In genomic region chr14:60655941-60656700, GRCm38 (mm10) we compare ENCODE assay signal across 8 mouse cellular contexts. TPM values are rescaled to one million over a fixed set of nuclear protein-coding genes. Genes with fewer than 3 reads are reported as not detected.
DNase-seq lines count a peak whose midpoint lies in the region; ATAC-seq and TF ChIP-seq lines count a peak whose summit lies in the region.

No protein-coding gene starts in this region.

- no peak overlapping the region for H3K4me2 ChIP-seq in forebrain, embryonic 13.5 days
- H3K4me2 ChIP-seq in embryonic facial prominence, embryonic 14.5 days (ENCODE audit: low read depth, low read length) = no peak overlapping the region
- H3K4me2 ChIP-seq in stomach, embryonic 15.5 days = no peak overlapping the region

- peak; percentile 70; the same call in 1 of the 2 replicates for ATAC-seq in forebrain, embryonic 13.5 days
- 0 out of 2 replicates have a peak, but pooled peaks have one; percentile 30 for ATAC-seq in embryonic facial prominence, embryonic 14.5 days (ENCODE audit: low read depth)
- peak; percentile 24; the same call in 1 of the 2 replicates for ATAC-seq in stomach, embryonic 15.5 days (ENCODE audit: insufficient read depth, low FRiP score, low read depth)

- H3K4me1 ChIP-seq in forebrain, embryonic 13.5 days = peaks cover 41% of the 10 kb centered on the region
- peaks cover 35% of the 10 kb centered on the region for H3K4me1 ChIP-seq in forebrain, embryonic 10.5 days
- peaks cover 17% of the 10 kb centered on the region; the same call in 1 of the 2 replicates for H3K4me1 ChIP-seq in embryonic facial prominence, embryonic 14.5 days (ENCODE audit: control insufficient read depth, insufficient read depth, low read length)
- H3K4me1 ChIP-seq in lung, adult 2 months (ENCODE audit: control insufficient read depth, insufficient read depth, low read length) = no peaks in the 10 kb centered on the region
- peaks cover 14% of the 10 kb centered on the region; the same call in 1 of the 2 replicates for H3K4me1 ChIP-seq in stomach, embryonic 15.5 days

- intact Hi-C loops in heart, postnatal 10 days (cut with DNase I) = no loop called here

- no peaks in the 10 kb centered on the region for H3K9me3 ChIP-seq in forebrain, embryonic 13.5 days (replicated peaks)
- no peaks in the 10 kb centered on the region; the same call in 1 of the 2 replicates for H3K9me3 ChIP-seq in forebrain, embryonic 10.5 days
- no peaks in the 10 kb centered on the region for H3K9me3 ChIP-seq in embryonic facial prominence, embryonic 14.5 days (ENCODE audit: control insufficient read depth, low read length)
- H3K9me3 ChIP-seq in stomach, embryonic 15.5 days = no peaks in the 10 kb centered on the region

- no peak overlapping the region for H3K9ac ChIP-seq in forebrain, embryonic 13.5 days
- no peak overlapping the region for H3K9ac ChIP-seq in embryonic facial prominence, embryonic 14.5 days (ENCODE audit: low read depth, low read length)
- no peak overlapping the region for H3K9ac ChIP-seq in stomach, embryonic 15.5 days

- TF ChIP-seq POLR2A in lung, adult 2 months (IDR thresholded peaks at IDR 0.05; ENCODE audit: borderline replicate concordance, extremely low read depth, low read depth, low read length) = no peak

- no peak for DNase-seq in forebrain, embryonic 10.5 days (ENCODE audit: extremely low spot score, low spot score)
- peak; percentile 74 for DNase-seq in embryonic facial prominence, embryonic 14.5 days (ENCODE audit: low spot score)
- peak; percentile 70 to 74 for DNase-seq in heart, postnatal 10 days
- peak; percentile 83 to 88 for DNase-seq in layer of hippocampus, adult 2 months (ENCODE audit: low spot score in 2 of 2)
- peak; percentile 46 for DNase-seq in lung, adult 2 months
- DNase-seq in embryo, embryonic 10 days (ENCODE audit: low spot score) = no peak

- 58% methylated on average over 15 of the region's 15 CpGs for WGBS in forebrain, embryonic 13.5 days
- WGBS in forebrain, embryonic 10.5 days = 91% methylated on average over 15 of the region's 15 CpGs
- WGBS in embryonic facial prominence, embryonic 14.5 days = 73% methylated on average over 15 of the region's 15 CpGs
- WGBS in lung, adult 2 months = 53% methylated on average over 15 of the region's 15 CpGs
- WGBS in stomach, embryonic 15.5 days = 69% methylated on average over 15 of the region's 15 CpGs

- H3K36me3 ChIP-seq in forebrain, embryonic 13.5 days (ENCODE audit: poor library complexity, severe bottlenecking) = peaks cover 21% of the 10 kb centered on the region
- H3K36me3 ChIP-seq in forebrain, embryonic 10.5 days (replicated peaks) = peaks cover 84% of the 10 kb centered on the region
- H3K36me3 ChIP-seq in embryonic facial prominence, embryonic 14.5 days (ENCODE audit: control insufficient read depth, insufficient read depth, low read length) = no peaks in the 10 kb centered on the region
- H3K36me3 ChIP-seq in stomach, embryonic 15.5 days = no peaks in the 10 kb centered on the region

- no peak overlapping the region for H3K4me3 ChIP-seq in forebrain, embryonic 13.5 days
- no peak overlapping the region for H3K4me3 ChIP-seq in forebrain, embryonic 10.5 days
- no peak overlapping the region for H3K4me3 ChIP-seq in embryonic facial prominence, embryonic 14.5 days (ENCODE audit: low read depth, low read length)
- peak overlapping the region; percentile 1; the same call in 1 of the 2 replicates for H3K4me3 ChIP-seq in layer of hippocampus, adult 2 months
- peak overlapping the region; percentile 6 for H3K4me3 ChIP-seq in lung, adult 2 months (replicated peaks; ENCODE audit: extremely low read depth, low read depth, low read length)
- no peak overlapping the region for H3K4me3 ChIP-seq in stomach, embryonic 15.5 days (replicated peaks)

- no peak for TF ChIP-seq CTCF in layer of hippocampus, adult 2 months (conservative IDR thresholded peaks at IDR 0.05)
- no peak for TF ChIP-seq CTCF in lung, adult 2 months (IDR thresholded peaks at IDR 0.05; ENCODE audit: insufficient read depth, low read length)

- H3K27me3 ChIP-seq in forebrain, embryonic 13.5 days = no peaks in the 10 kb centered on the region
- H3K27me3 ChIP-seq in forebrain, embryonic 10.5 days (ENCODE audit: poor library complexity, severe bottlenecking) = no peaks in the 10 kb centered on the region
- no peaks in the 10 kb centered on the region for H3K27me3 ChIP-seq in embryonic facial prominence, embryonic 14.5 days (replicated peaks; ENCODE audit: control insufficient read depth, insufficient read depth, low read length)
- no peaks in the 10 kb centered on the region for H3K27me3 ChIP-seq in stomach, embryonic 15.5 days (replicated peaks)

- H3K27ac ChIP-seq in forebrain, embryonic 13.5 days = peak overlapping the region; percentile 36
- no peak overlapping the region for H3K27ac ChIP-seq in forebrain, embryonic 10.5 days
- peak overlapping the region; percentile 44 for H3K27ac ChIP-seq in embryonic facial prominence, embryonic 14.5 days (replicated peaks; ENCODE audit: low read depth, low read length)
- H3K27ac ChIP-seq in layer of hippocampus, adult 2 months = peak overlapping the region; percentile 81
- peak overlapping the region; percentile 61 for H3K27ac ChIP-seq in stomach, embryonic 15.5 days

RNA-seq across cellular contexts. Expression of gene Spata13, which starts 22.3 kb away (rescaled TPM):
- polyA plus RNA-seq in forebrain, embryonic 13.5 days (2015; fragmentation: Nextera tagmentation; extraction: Ambion mirVana) = 81.7 and 83.0 TPM in 2 replicates
- 97.0 and 102 TPM in 2 replicates for polyA plus RNA-seq in forebrain, embryonic 10.5 days (2016; fragmentation: Nextera tagmentation; extraction: Ambion mirVana)
- polyA plus RNA-seq in embryonic facial prominence, embryonic 14.5 days (2014; fragmentation: Nextera tagmentation; extraction: Ambion mirVana) = 14.7 and 16.9 TPM in 2 replicates
- 10 to 100 TPM; 38.9 to 47.4 TPM for total RNA-seq in heart, postnatal 10 days (2021)
- total RNA-seq in layer of hippocampus, adult 2 months (2021) = 10 to 100 TPM; 23.2 to 31.1 TPM
- 20.3 and 20.8 TPM in 2 replicates for polyA plus RNA-seq in lung, adult 2 months (2012; rRNA removed)
- 21.5 and 28.6 TPM in 2 replicates for polyA plus RNA-seq in stomach, embryonic 15.5 days (2015; fragmentation: Nextera tagmentation; extraction: Ambion mirVana)

Comparison
In these comparisons a context has a peak if more than half of its experiments do, and no peak if none do; other contexts are left out.
1. H3K4me3 ChIP-seq: peak in layer of hippocampus, adult 2 months (single experiment) and lung, adult 2 months (single experiment); none in forebrain, embryonic 13.5 days (single experiment), forebrain, embryonic 10.5 days (single experiment), embryonic facial prominence, embryonic 14.5 days (single experiment) and stomach, embryonic 15.5 days (single experiment).
2. DNase-seq: peak in embryonic facial prominence, embryonic 14.5 days (single experiment), heart, postnatal 10 days (2 of 2), layer of hippocampus, adult 2 months (2 of 2) and lung, adult 2 months (single experiment); none in forebrain, embryonic 10.5 days (single experiment) and embryo, embryonic 10 days (single experiment).
3. Peak in every context shown above with its lines, with median percentiles within 50 percentile points of each other: ATAC-seq.